Mouse (Mus musculus) forebrain, embryonic 11.5 days (tissue): ENCODE measurements around the gene Gm10230. TPM values are rescaled to one million over a fixed set of nuclear protein-coding genes. Genes with fewer than 3 reads are reported as not detected.
"Not testable (repeated sequence)": the region's sequence is repeated elsewhere in the genome, so short reads cannot be mapped to it uniquely, and the experiment has no call there.

ENCODE experiments used
- ATAC-seq: fragments of 200-750 bp; cut with Nextera tagmentation; replicated peaks from 2 replicates; pipeline ENCODE4 v1.8.0; 2017; ENCODE audit warnings: moderate TSS enrichment; ENCODE audit not compliant: low FRiP score
- DNase-seq: peaks from one replicate; pipeline ENCODE4 v3.0.0-alpha.2; 2017; ENCODE audit warnings: low spot score
- H3K27ac ChIP-seq: fragments of 300-500 bp; sonication (generic); 2 replicates; pipeline ENCODE4 v1.5.1; 2014; ENCODE audit warnings: low read depth, low read length
- H3K27me3 ChIP-seq: fragments of 300-500 bp; sonication (generic); 2 replicates; pipeline ENCODE4 v1.6.1; 2014; ENCODE audit warnings: mild to moderate bottlenecking, low read length, mixed read lengths; ENCODE audit not compliant: control insufficient read depth, insufficient read depth
- H3K36me3 ChIP-seq: fragments of 300-500 bp; sonication (generic); 2 replicates; pipeline ENCODE4 v1.6.1; 2014; ENCODE audit warnings: mild to moderate bottlenecking, low read length, moderate library complexity, mixed read lengths; ENCODE audit not compliant: control insufficient read depth, insufficient read depth
- H3K4me1 ChIP-seq: fragments of 300-500 bp; sonication (generic); replicated peaks from 2 replicates; pipeline ENCODE4 v1.6.1; 2014; ENCODE audit warnings: low read length, mixed read lengths; ENCODE audit not compliant: control insufficient read depth, insufficient read depth
- H3K4me2 ChIP-seq: fragments of 300-500 bp; sonication (generic); 2 replicates; pipeline ENCODE4 v1.6.1; 2014; ENCODE audit warnings: low read depth, mild to moderate bottlenecking, low read length, moderate library complexity, mixed read lengths; ENCODE audit not compliant: severe bottlenecking
- H3K4me3 ChIP-seq: fragments of 300-500 bp; sonication (generic); 2 replicates; pipeline ENCODE4 v1.5.1; 2014; ENCODE audit warnings: low read depth, low read length
- H3K9ac ChIP-seq: fragments of 300-500 bp; sonication (generic); 2 replicates; pipeline ENCODE4 v1.6.1; 2014; ENCODE audit warnings: low read length
- H3K9me3 ChIP-seq: fragments of 300-500 bp; sonication (generic); 2 replicates; pipeline ENCODE4 v1.6.1; 2016; ENCODE audit warnings: low read length, mixed read lengths; ENCODE audit not compliant: control insufficient read depth
- WGBS: fragments of 180-500 bp; shearing (Covaris S2); extraction: QIAGEN DNeasy Blood & Tissue Kit; methylation state at CpG from one replicate; pipeline ENCODE4 v1.1.7; 2014; 5-methylcytosine and 5-hydroxymethylcytosine counted together
- microRNA-seq: library from miRNA; unstranded; fragments of <30 nt; microRNA quantifications from one replicate; pipeline ENCODE4, GENCODE M21; 2016; ENCODE audit not compliant: insufficient number of aligned reads
- polyA plus RNA-seq: library from polyadenylated mRNA; unstranded; fragments of >200 nt; fragmentation: Nextera tagmentation; extraction: Ambion mirVana; gene quantifications from 2 replicates; pipeline ENCODE4 v1.2.1, GENCODE M21; 2014

The Gm10230 gene
- polyA plus RNA-seq = not detected in 2 replicates

GRCm38 (mm10) chrX:27494782-27495181 is at the start of gene Gm10230:
Gm10230 (minus strand) TSS chrX:27494882.
- not testable (repeated sequence) for H3K4me3 ChIP-seq, H3K4me1 ChIP-seq, ATAC-seq, DNase-seq, H3K4me2 ChIP-seq, H3K9ac ChIP-seq, H3K27me3 ChIP-seq, H3K36me3 ChIP-seq, H3K27ac ChIP-seq, H3K9me3 ChIP-seq
- no CpG with 5 or more reads among the region's 7 CpGs for WGBS

Small RNAs within 50 kb of the gene (microRNA-seq; reads per million reads assigned to microRNA genes)
- gene Gm44452 = not detected
